Mouse (Mus musculus) liver, embryonic 11.5 days (tissue): ENCODE measurements around the gene Sesn1. TPM values are rescaled to one million over a fixed set of nuclear protein-coding genes. Genes with fewer than 3 reads are reported as not detected.

ENCODE experiments used
- ATAC-seq: fragments of 200-750 bp; cut with Nextera tagmentation; replicated peaks from 2 replicates; pipeline ENCODE4 v1.8.0; 2017; ENCODE audit warnings: moderate number of reproducible peaks, mild to moderate bottlenecking, moderate TSS enrichment, moderate library complexity; ENCODE audit not compliant: low FRiP score
- DNase-seq: peaks from one replicate; pipeline ENCODE4 v3.0.0-alpha.2; 2017; ENCODE audit warnings: low spot score
- H3K27ac ChIP-seq: fragments of 300-500 bp; sonication (generic); 2 replicates; pipeline ENCODE4 v1.5.1; 2014; ENCODE audit warnings: mild to moderate bottlenecking, low read depth, low read length, control low read depth
- H3K27me3 ChIP-seq: fragments of 300-500 bp; sonication (generic); replicated peaks from 2 replicates; pipeline ENCODE4 v1.6.1; 2014; ENCODE audit warnings: low read length, mixed read lengths; ENCODE audit not compliant: control insufficient read depth, insufficient read depth
- H3K36me3 ChIP-seq: fragments of 300-500 bp; sonication (generic); 2 replicates; pipeline ENCODE4 v1.6.1; 2014; ENCODE audit warnings: mild to moderate bottlenecking, low read length, moderate library complexity, mixed read lengths; ENCODE audit not compliant: control insufficient read depth, insufficient read depth
- H3K4me1 ChIP-seq: fragments of 300-500 bp; sonication (generic); replicated peaks from 2 replicates; pipeline ENCODE4 v1.6.1; 2014; ENCODE audit warnings: low read length, mixed read lengths; ENCODE audit not compliant: control insufficient read depth, insufficient read depth
- H3K4me2 ChIP-seq: fragments of 300-500 bp; sonication (generic); 2 replicates; pipeline ENCODE4 v1.6.1; 2014; ENCODE audit warnings: mild to moderate bottlenecking, control low read depth, moderate library complexity
- H3K4me3 ChIP-seq: fragments of 300-500 bp; sonication (generic); 2 replicates; pipeline ENCODE4 v1.5.1; 2014; ENCODE audit warnings: low read depth, low read length, control low read depth
- H3K9ac ChIP-seq: fragments of 300-500 bp; sonication (generic); 2 replicates; pipeline ENCODE4 v1.6.1; 2014; ENCODE audit warnings: low read depth, low read length, control low read depth
- H3K9me3 ChIP-seq: fragments of 300-500 bp; sonication (generic); 2 replicates; pipeline ENCODE4 v1.6.1; 2016; ENCODE audit warnings: low read length, inconsistent platforms, mixed read lengths; ENCODE audit not compliant: control insufficient read depth
- WGBS: fragments of 180-500 bp; shearing (Covaris S2); extraction: QIAGEN DNeasy Blood & Tissue Kit; methylation state at CpG from one replicate; pipeline ENCODE4 v1.1.7; 2014; 5-methylcytosine and 5-hydroxymethylcytosine counted together
- polyA plus RNA-seq: library from polyadenylated mRNA; unstranded; fragments of >200 nt; fragmentation: Nextera tagmentation; extraction: Ambion mirVana; gene quantifications from 2 replicates; pipeline ENCODE4 v1.2.1, GENCODE M21; 2014

The Sesn1 gene
- polyA plus RNA-seq, 1 experiment from 2014 or later, result 22.8 TPM

DNA sequence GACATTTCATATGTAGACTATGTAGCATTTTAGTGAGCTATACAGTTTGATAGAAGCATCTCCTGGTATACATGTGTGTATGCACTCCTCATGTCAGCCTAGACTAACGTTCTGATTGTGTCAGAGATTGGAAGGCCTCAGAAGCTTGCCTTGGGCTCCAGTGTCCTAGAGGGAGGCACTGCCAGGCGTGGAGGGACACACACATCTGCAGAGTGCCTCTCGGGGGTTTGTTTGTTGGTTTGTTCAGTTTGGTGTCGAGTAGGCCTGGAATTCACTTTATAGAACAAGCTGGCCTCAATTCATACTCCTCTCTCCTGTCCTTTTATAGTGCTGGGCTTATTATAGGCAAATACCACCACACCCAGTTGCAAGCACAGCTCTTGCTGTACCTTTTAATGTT lies 16.3 kb downstream of the Sesn1 start:
- H3K36me3 ChIP-seq, result no peaks in the 10 kb centered on the region
- ATAC-seq (no peak), DNase-seq (no peak)
- no peaks in the 10 kb centered on the region for H3K9me3 ChIP-seq
- peaks cover 8% of the 10 kb centered on the region for H3K4me1 ChIP-seq
- no peaks in the 10 kb centered on the region for H3K27me3 ChIP-seq
- 82% methylated on average over 4 of the region's 4 CpGs for WGBS
- no peak overlapping the region for H3K4me3 ChIP-seq
- no peak overlapping the region for H3K4me2 ChIP-seq
- H3K27ac ChIP-seq, result no peak overlapping the region
- H3K9ac ChIP-seq, result no peak overlapping the region

DNA sequence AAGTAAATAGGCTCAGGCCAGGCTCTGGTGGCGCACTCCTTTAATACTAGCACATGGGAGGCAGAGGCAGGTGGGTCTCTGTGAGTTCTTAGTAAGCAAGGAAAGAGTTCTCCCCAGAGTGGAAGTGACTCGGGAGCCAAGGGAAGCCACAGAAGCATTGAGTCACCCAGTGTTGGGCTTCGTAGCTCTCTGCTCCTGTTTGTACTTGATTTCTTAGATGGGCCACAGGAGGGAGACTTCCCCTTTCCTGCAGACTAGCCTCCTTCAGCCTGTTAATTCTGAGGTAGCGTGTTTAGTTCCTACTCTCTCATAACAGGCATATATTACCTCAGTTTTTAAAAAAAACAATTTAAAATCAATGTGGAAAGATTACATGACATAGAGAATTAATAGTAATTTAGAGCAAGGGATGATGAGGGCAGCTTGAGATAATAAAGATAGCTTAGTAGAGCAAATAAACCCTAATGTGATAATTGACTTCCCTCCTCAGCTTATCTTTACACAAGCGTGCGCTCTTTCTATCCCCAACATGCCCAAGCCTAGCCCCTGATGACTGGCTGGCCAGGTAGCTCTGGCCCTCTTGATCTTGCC lies 16.9 kb downstream of the Sesn1 start:
- peaks cover 8% of the 10 kb centered on the region for H3K4me1 ChIP-seq
- H3K36me3 ChIP-seq, result no peaks in the 10 kb centered on the region
- H3K27ac ChIP-seq, result no peak overlapping the region
- ATAC-seq, result no peak
- no peaks in the 10 kb centered on the region for H3K9me3 ChIP-seq
- 58% methylated on average over 6 of the region's 6 CpGs for WGBS
- H3K4me2 ChIP-seq, result no peak overlapping the region
- no peak for DNase-seq
- no peaks in the 10 kb centered on the region for H3K27me3 ChIP-seq
- no peak overlapping the region for H3K4me3 ChIP-seq
- H3K9ac ChIP-seq, result no peak overlapping the region

GRCm38 (mm10) chr10:41827784-41828183 lies 18.0 kb downstream of the Sesn1 start:
- 56% methylated on average over 4 of the region's 4 CpGs for WGBS
- no peak for DNase-seq
- Histone ChIP-seq H3K27ac (no peak overlapping the region), H3K27me3 (no peaks in the 10 kb centered on the region), H3K4me1 (peaks cover 8% of the 10 kb centered on the region), H3K9ac (no peak overlapping the region), H3K36me3 (no peaks in the 10 kb centered on the region), H3K4me3 (no peak overlapping the region), H3K9me3 (no peaks in the 10 kb centered on the region), H3K4me2 (no peak overlapping the region)
- ATAC-seq, result no peak

DNA sequence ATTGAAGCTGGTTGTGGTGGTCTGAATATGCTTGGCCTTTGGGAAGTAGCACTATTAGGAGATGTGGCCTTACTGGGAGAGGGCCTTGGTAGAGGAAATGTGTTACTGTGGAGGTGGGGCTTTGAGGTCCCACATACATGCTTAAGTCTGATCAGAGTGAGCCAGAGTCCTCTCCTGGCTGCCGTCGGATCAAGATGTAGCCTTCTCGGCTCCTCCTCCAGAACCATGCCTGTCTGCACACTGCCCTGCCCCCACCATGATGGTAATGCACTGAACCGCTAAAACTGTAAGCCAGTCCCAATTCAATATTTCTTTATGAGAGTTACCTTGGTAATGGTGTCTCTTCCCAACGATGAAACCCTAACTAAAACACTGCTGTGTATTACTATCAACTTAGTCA lies 19.5 kb downstream of the Sesn1 start:
- H3K4me1 ChIP-seq, result peaks cover 8% of the 10 kb centered on the region
- H3K9ac ChIP-seq, result no peak overlapping the region
- DNase-seq, result no peak
- no peak for ATAC-seq
- no peaks in the 10 kb centered on the region for H3K27me3 ChIP-seq
- H3K4me2 ChIP-seq, result no peak overlapping the region
- no peak overlapping the region for H3K4me3 ChIP-seq
- H3K27ac ChIP-seq, result no peak overlapping the region
- WGBS, result 81% methylated on average over 5 of the region's 5 CpGs
- H3K36me3 ChIP-seq, result no peaks in the 10 kb centered on the region
- H3K9me3 ChIP-seq, result no peaks in the 10 kb centered on the region

DNA sequence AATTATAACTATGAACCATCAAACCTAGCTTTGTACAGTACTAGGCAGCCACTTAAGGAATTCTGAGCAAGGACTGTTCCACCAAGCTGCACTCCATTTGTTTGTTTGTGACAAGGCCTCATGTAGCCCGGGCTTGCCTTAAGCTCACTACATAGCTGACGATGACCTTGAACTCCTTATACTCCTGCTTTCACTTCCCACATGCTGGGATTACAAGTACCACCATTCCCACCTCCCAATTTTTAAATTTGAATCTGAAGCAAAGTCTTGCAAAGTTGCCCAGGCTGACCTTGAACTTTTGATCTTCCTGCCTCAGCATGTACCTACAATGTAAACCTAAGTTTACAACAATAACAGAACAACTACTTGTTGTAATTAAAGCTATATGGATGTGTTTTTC lies 20.2 kb downstream of the Sesn1 start:
- 80% methylated on average over 2 of the region's 2 CpGs for WGBS
- H3K4me2 ChIP-seq, result no peak overlapping the region
- no peaks in the 10 kb centered on the region for H3K36me3 ChIP-seq
- no peaks in the 10 kb centered on the region for H3K27me3 ChIP-seq
- no peak overlapping the region for H3K9ac ChIP-seq
- H3K4me1 ChIP-seq, result peaks cover 8% of the 10 kb centered on the region
- H3K27ac ChIP-seq, result no peak overlapping the region
- ATAC-seq, result no peak
- DNase-seq, result no peak
- no peak overlapping the region for H3K4me3 ChIP-seq
- H3K9me3 ChIP-seq, result no peaks in the 10 kb centered on the region

DNA sequence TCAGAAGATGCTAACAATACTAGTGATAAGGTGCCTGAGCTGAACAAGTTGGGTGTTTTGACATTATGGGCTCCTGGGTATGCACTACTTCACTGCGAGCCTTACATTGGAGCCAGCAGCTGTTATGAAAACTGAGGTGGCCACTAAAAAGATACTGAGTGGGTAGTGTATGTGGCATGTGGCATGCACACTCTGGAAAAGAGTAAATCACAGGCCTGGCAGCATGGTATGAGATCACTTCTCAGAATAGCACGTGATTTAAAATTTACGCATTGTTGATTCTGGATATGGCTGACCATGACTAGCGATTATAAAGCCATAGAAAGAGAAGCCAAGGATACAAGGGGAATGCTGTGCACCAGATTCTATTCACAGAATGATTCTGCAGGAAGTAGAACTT lies 20.7 kb downstream of the Sesn1 start:
- 67% methylated on average over 4 of the region's 4 CpGs for WGBS
- H3K4me1 ChIP-seq, result peaks cover 8% of the 10 kb centered on the region
- no peaks in the 10 kb centered on the region for H3K36me3 ChIP-seq
- no peak for ATAC-seq
- H3K4me3 ChIP-seq, result no peak overlapping the region
- DNase-seq, result no peak
- no peak overlapping the region for H3K9ac ChIP-seq
- H3K4me2 ChIP-seq, result no peak overlapping the region
- H3K27me3 ChIP-seq, result no peaks in the 10 kb centered on the region
- no peaks in the 10 kb centered on the region for H3K9me3 ChIP-seq
- no peak overlapping the region for H3K27ac ChIP-seq

- Histone ChIP-seq H3K36me3 (no peaks in the 10 kb centered on the region), H3K4me1 (peaks cover 8% of the 10 kb centered on the region), H3K9me3 (no peaks in the 10 kb centered on the region), H3K4me3 (no peak overlapping the region), H3K27ac (no peak overlapping the region), H3K9ac (no peak overlapping the region), H3K27me3 (no peaks in the 10 kb centered on the region), H3K4me2 (no peak overlapping the region)
- 55% methylated on average over 9 of the region's 9 CpGs for WGBS
- ATAC-seq (no peak), DNase-seq (no peak)
Measured at GRCm38 (mm10) chr10:41830851-41831522, 21.3 kb downstream of the Sesn1 start.

- Histone ChIP-seq H3K36me3 (no peaks in the 10 kb centered on the region), H3K4me2 (no peak overlapping the region), H3K9ac (no peak overlapping the region), H3K4me1 (peaks cover 6% of the 10 kb centered on the region), H3K27me3 (no peaks in the 10 kb centered on the region), H3K4me3 (no peak overlapping the region), H3K9me3 (no peaks in the 10 kb centered on the region), H3K27ac (no peak overlapping the region)
- WGBS, result 79% methylated on average over 6 of the region's 6 CpGs
- no peak for ATAC-seq
- no peak for DNase-seq
Measured at GRCm38 (mm10) chr10:41832191-41832590, 22.5 kb downstream of the Sesn1 start.

DNA sequence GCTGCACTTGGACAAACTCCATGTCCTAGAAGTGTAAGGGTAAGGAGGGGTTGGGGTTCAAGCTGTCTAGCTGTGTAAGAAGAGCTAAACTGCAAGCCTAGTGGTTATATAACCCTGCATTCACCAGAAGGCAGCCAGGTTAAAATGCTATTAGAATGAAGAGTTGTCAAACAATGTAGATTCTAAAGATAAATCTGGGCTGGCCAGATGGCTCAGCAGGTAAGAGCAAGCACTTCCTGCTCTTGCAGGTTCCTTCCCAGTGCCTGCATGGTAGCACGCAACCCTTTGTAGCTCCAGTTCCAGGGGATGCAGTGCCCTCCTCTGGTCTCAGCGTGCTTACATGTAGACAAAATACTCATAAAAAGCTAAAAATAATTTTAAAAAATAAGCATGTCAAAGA lies 24.4 kb downstream of the Sesn1 start:
- H3K4me3 ChIP-seq, result no peak overlapping the region
- H3K4me1 ChIP-seq, result no peaks in the 10 kb centered on the region
- 88% methylated on average over 2 of the region's 2 CpGs for WGBS
- no peaks in the 10 kb centered on the region for H3K36me3 ChIP-seq
- no peak overlapping the region for H3K9ac ChIP-seq
- no peak for DNase-seq
- no peak for ATAC-seq
- no peak overlapping the region for H3K27ac ChIP-seq
- H3K4me2 ChIP-seq, result no peak overlapping the region
- H3K27me3 ChIP-seq, result no peaks in the 10 kb centered on the region
- no peaks in the 10 kb centered on the region for H3K9me3 ChIP-seq
